Mouse (Mus musculus): ENCODE data around the gene Ccdc117. TPM values are rescaled to one million over a fixed set of nuclear protein-coding genes. Genes with fewer than 3 reads are reported as not detected.

The Ccdc117 gene
- polyA plus RNA-seq, 2 experiments = 19.6 to 20.9 TPM

DNA sequence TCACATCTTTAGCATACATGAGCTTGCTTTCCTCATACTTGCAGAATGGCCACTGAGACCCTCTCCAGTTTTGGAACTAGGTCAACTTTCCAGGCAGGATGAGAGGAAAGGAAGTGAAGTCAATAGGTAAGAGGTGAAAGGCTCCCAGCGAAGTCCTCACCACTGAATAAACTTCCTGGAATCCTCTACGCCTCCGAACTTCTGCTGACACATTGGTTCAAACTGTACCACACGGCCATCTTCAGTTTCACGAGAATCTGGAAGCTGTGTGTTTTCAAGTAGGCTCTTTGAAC lies 31.9 kb downstream of the Ccdc117 start:
- no peak overlapping the region for H3K4me2 ChIP-seq (replicated peaks; ENCODE audit: low read depth, low read length, severe bottlenecking)
- H3K9ac ChIP-seq (ENCODE audit: low read depth, low read length, severe bottlenecking) = no peak overlapping the region
- DNase-seq (ENCODE audit: low spot score) (no peak), ATAC-seq (ENCODE audit: low FRiP score, low read depth) (no peak)
- H3K27ac ChIP-seq (replicated peaks; ENCODE audit: low read depth, low read length) = no peak overlapping the region
- H3K9me3 ChIP-seq (ENCODE audit: control insufficient read depth, low read length) = no peaks in the 10 kb centered on the region
- no peak for TF ChIP-seq POLR2A (IDR thresholded peaks at IDR 0.05; ENCODE audit: borderline replicate concordance, extremely low read depth, insufficient read depth, insufficient read length)
- no peaks in the 10 kb centered on the region for H3K4me1 ChIP-seq (ENCODE audit: control insufficient read depth, insufficient read depth, low read length)
- no peaks in the 10 kb centered on the region for H3K27me3 ChIP-seq (ENCODE audit: control insufficient read depth, insufficient read depth, low read length)
- H3K36me3 ChIP-seq (ENCODE audit: control insufficient read depth, insufficient read depth, low read length) = no peaks in the 10 kb centered on the region
- 78% methylated on average over 5 of the region's 5 CpGs for WGBS
- H3K4me3 ChIP-seq (replicated peaks; ENCODE audit: low read length) = no peak overlapping the region

DNA sequence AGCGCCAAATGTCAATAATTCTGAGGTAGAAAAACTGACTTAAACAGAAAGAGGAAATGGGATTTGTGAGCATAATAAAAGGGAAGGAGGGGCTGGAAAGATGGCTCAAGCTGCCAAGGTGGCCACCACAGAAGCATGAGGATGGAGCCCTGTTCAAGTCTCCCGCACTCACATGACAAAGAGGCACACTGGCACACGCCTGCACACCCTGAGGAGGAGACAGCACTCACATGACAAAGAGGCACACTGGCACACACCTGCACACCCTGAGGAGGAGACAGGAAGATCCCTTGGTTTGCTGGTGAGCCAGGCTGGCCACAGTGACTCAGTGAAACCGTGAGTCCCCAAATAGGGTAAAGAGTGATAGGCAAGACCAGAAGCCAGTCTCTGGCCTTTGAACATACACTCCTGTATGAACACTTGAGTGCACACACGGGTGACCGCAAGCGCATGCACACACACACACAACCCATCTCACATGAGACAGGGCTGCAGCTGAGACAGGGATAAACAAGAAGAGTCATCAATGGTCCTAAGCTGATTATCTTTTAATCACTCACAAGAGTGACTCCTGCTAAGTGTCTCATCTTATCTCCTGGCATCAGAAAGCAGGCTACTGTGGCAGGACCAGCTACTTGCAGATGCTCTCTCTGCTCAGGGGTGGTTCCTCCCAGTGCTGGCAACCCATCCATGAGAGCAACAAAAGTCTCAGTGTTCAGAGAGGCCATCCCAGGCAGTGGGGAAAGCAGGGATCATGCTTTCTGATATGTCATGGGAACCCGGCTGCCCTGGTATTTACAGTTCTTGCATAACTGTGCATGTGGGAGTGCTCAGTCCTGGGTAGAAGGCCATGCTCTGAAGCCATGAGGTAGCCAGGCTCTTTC lies 32.5 kb downstream of the Ccdc117 start:
- 81% methylated on average over 8 of the region's 8 CpGs for WGBS

DNA sequence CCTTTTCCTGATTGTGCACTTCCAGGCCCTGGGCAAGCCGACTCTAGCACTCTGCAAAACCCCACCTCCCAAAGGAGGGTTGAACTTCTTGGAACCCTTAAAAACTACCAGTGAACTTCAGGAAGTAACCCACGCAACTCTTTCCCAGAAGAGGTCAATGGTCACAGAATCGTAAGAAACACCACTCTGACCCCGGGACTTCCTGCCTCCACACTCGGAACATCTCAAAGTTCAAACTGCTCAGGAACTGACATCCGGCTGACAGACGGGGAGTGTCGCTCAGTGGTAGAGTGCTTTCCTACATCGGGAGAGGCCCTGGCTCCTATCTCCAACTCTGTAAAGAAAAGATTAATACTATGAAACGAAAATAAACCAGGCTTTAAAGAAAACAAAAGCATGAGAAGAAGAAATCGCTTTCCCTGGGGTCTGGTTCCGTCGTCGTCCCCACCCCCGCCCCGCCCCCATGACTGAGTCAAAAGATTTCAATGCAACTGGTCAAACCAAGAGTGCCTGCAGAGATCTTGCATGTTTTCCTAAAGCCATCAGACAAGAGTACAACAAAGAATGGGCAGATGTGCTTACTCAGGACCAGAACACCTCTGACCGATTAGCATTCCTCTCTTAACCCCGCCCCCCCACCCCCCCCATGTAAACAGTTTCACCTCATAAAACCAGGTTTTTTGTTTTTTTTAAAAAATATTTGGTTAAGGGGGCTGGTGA lies 36.0 kb downstream of the Ccdc117 start:
- no peak overlapping the region for H3K4me2 ChIP-seq (replicated peaks; ENCODE audit: low read depth, low read length, severe bottlenecking)
- no peak for DNase-seq (ENCODE audit: low spot score)

More for the DNA sequence above, 32.5 kb downstream of the Ccdc117 start:
- no peak for TF ChIP-seq POLR2A (IDR thresholded peaks at IDR 0.05; ENCODE audit: borderline replicate concordance, extremely low read depth, insufficient read depth, insufficient read length)
- no peaks in the 10 kb centered on the region for H3K9me3 ChIP-seq (ENCODE audit: control insufficient read depth, low read length)
- H3K9ac ChIP-seq (ENCODE audit: low read depth, low read length, severe bottlenecking) = no peak overlapping the region
- no peak overlapping the region for H3K4me3 ChIP-seq (replicated peaks; ENCODE audit: low read length)
- H3K27ac ChIP-seq (replicated peaks; ENCODE audit: low read depth, low read length) = no peak overlapping the region
- no peaks in the 10 kb centered on the region for H3K4me1 ChIP-seq (ENCODE audit: control insufficient read depth, insufficient read depth, low read length)
- no peaks in the 10 kb centered on the region for H3K27me3 ChIP-seq (ENCODE audit: control insufficient read depth, insufficient read depth, low read length)
- ATAC-seq (ENCODE audit: low FRiP score, low read depth) (no peak), DNase-seq (ENCODE audit: low spot score) (no peak)
- H3K36me3 ChIP-seq (ENCODE audit: control insufficient read depth, insufficient read depth, low read length) = no peaks in the 10 kb centered on the region
- no peak overlapping the region for H3K4me2 ChIP-seq (replicated peaks; ENCODE audit: low read depth, low read length, severe bottlenecking)

GRCm38 (mm10) chr11:5502351-5503051 lies 39.5 kb downstream of the Ccdc117 start:
- H3K4me1 ChIP-seq (ENCODE audit: control insufficient read depth, insufficient read depth, low read length) = no peaks in the 10 kb centered on the region
- TF ChIP-seq POLR2A (IDR thresholded peaks at IDR 0.05; ENCODE audit: borderline replicate concordance, extremely low read depth, insufficient read depth, insufficient read length) = no peak
- DNase-seq (ENCODE audit: low spot score) = no peak
- H3K9me3 ChIP-seq (ENCODE audit: control insufficient read depth, low read length) = no peaks in the 10 kb centered on the region
- H3K27me3 ChIP-seq (ENCODE audit: control insufficient read depth, insufficient read depth, low read length) = no peaks in the 10 kb centered on the region
- H3K27ac ChIP-seq (replicated peaks; ENCODE audit: low read depth, low read length) = no peak overlapping the region
- no peak overlapping the region for H3K9ac ChIP-seq (ENCODE audit: low read depth, low read length, severe bottlenecking)
- 87% methylated on average over 10 of the region's 10 CpGs for WGBS
- no peaks in the 10 kb centered on the region for H3K36me3 ChIP-seq (ENCODE audit: control insufficient read depth, insufficient read depth, low read length)
- H3K4me3 ChIP-seq (replicated peaks; ENCODE audit: low read length) = no peak overlapping the region
- no peak for ATAC-seq (ENCODE audit: low FRiP score, low read depth)
- H3K4me2 ChIP-seq (replicated peaks; ENCODE audit: low read depth, low read length, severe bottlenecking) = no peak overlapping the region

More for the DNA sequence above, 36.0 kb downstream of the Ccdc117 start:
- H3K4me1 ChIP-seq (ENCODE audit: control insufficient read depth, insufficient read depth, low read length) = no peaks in the 10 kb centered on the region
- no peak for ATAC-seq (ENCODE audit: low FRiP score, low read depth)
- TF ChIP-seq POLR2A (IDR thresholded peaks at IDR 0.05; ENCODE audit: borderline replicate concordance, extremely low read depth, insufficient read depth, insufficient read length) = no peak
- H3K4me3 ChIP-seq (replicated peaks; ENCODE audit: low read length) = no peak overlapping the region
- 47% methylated on average over 18 of the region's 18 CpGs for WGBS
- H3K9ac ChIP-seq (ENCODE audit: low read depth, low read length, severe bottlenecking) = no peak overlapping the region
- H3K27ac ChIP-seq (replicated peaks; ENCODE audit: low read depth, low read length) = no peak overlapping the region
- no peaks in the 10 kb centered on the region for H3K27me3 ChIP-seq (ENCODE audit: control insufficient read depth, insufficient read depth, low read length)
- no peaks in the 10 kb centered on the region for H3K36me3 ChIP-seq (ENCODE audit: control insufficient read depth, insufficient read depth, low read length)
- H3K9me3 ChIP-seq (ENCODE audit: control insufficient read depth, low read length) = no peaks in the 10 kb centered on the region

Measured in limb, embryonic 14.5 days (tissue).